Mouse (Mus musculus): ENCODE measurements around the gene Prrt3. TPM values are rescaled to one million over a fixed set of nuclear protein-coding genes. Genes with fewer than 3 reads are reported as not detected.

The Prrt3 gene
- total and polyA plus RNA-seq, 2 experiments from 2014 or later, result 18.4 to 39.3 TPM

- peak; percentile 75 for TF ChIP-seq CTCF (IDR thresholded peaks at IDR 0.05)
- no peaks in the 10 kb centered on the region for H3K4me1 ChIP-seq (ENCODE audit: insufficient read depth, low read length)
- H3K36me3 ChIP-seq (ENCODE audit: insufficient read depth, low read length), result no peaks in the 10 kb centered on the region
- WGBS, result 12% methylated on average over 9 of the region's 9 CpGs
- H3K4me2 ChIP-seq (ENCODE audit: low read depth, low read length, poor library complexity, severe bottlenecking), result peak overlapping the region; percentile 55
- peaks cover 13% of the 10 kb centered on the region for H3K27me3 ChIP-seq (ENCODE audit: insufficient read depth, low read length)
- H3K9me3 ChIP-seq (ENCODE audit: low read length), result no peaks in the 10 kb centered on the region
- ATAC-seq (ENCODE audit: low FRiP score), result peak; percentile 50; the same call in 1 of the 2 replicates
- H3K4me3 ChIP-seq (ENCODE audit: low read depth, low read length), result peak overlapping the region; percentile 35
- peak overlapping the region; percentile 30; the same call in 1 of the 2 replicates for H3K9ac ChIP-seq (replicated peaks; ENCODE audit: low read length, poor library complexity, severe bottlenecking)
- peak; percentile 80 for DNase-seq (ENCODE audit: low spot score)
- no peak overlapping the region for H3K27ac ChIP-seq (ENCODE audit: low read depth, low read length)
These were observed 32.7 kb downstream of the Prrt3 start for GRCm38 (mm10) chr6:113469021-113469420.

- WGBS, result 72% methylated on average over 3 of the region's 3 CpGs
- Histone ChIP-seq H3K9me3 (ENCODE audit: low read length) (no peaks in the 10 kb centered on the region), H3K4me1 (ENCODE audit: insufficient read depth, low read length) (no peaks in the 10 kb centered on the region), H3K27me3 (ENCODE audit: insufficient read depth, low read length) (peaks cover 13% of the 10 kb centered on the region), H3K4me2 (ENCODE audit: low read depth, low read length, poor library complexity, severe bottlenecking) (no peak overlapping the region), H3K27ac (ENCODE audit: low read depth, low read length) (no peak overlapping the region), H3K9ac (replicated peaks; ENCODE audit: low read length, poor library complexity, severe bottlenecking) (0 out of 2 replicates have a peak overlapping the region, but pooled peaks have one; percentile 30), H3K4me3 (ENCODE audit: low read depth, low read length) (no peak overlapping the region), H3K36me3 (ENCODE audit: insufficient read depth, low read length) (no peaks in the 10 kb centered on the region)
- TF ChIP-seq CTCF (IDR thresholded peaks at IDR 0.05), result no peak
- DNase-seq (ENCODE audit: low spot score) (no peak), ATAC-seq (ENCODE audit: low FRiP score) (no peak)
These were observed 33.2 kb downstream of the Prrt3 start for GRCm38 (mm10) chr6:113468512-113468911.

- Histone ChIP-seq H3K4me3 (ENCODE audit: low read depth, low read length) (no peak overlapping the region), H3K27ac (ENCODE audit: low read depth, low read length) (no peak overlapping the region), H3K9me3 (ENCODE audit: low read length) (no peaks in the 10 kb centered on the region), H3K36me3 (ENCODE audit: insufficient read depth, low read length) (no peaks in the 10 kb centered on the region), H3K4me2 (ENCODE audit: low read depth, low read length, poor library complexity, severe bottlenecking) (no peak overlapping the region), H3K9ac (replicated peaks; ENCODE audit: low read length, poor library complexity, severe bottlenecking) (no peak overlapping the region), H3K27me3 (ENCODE audit: insufficient read depth, low read length) (peaks cover 4% of the 10 kb centered on the region), H3K4me1 (ENCODE audit: insufficient read depth, low read length) (no peaks in the 10 kb centered on the region)
- TF ChIP-seq CTCF (IDR thresholded peaks at IDR 0.05), result peak; percentile 58
- DNase-seq (ENCODE audit: low spot score) (peak; percentile 77), ATAC-seq (ENCODE audit: low FRiP score) (peak; percentile 43; the same call in 1 of the 2 replicates)
- WGBS, result 58% methylated on average over 5 of the region's 5 CpGs
These were observed 36.1 kb downstream of the Prrt3 start for GRCm38 (mm10) chr6:113465602-113466001.

GRCm38 (mm10) chr6:113464040-113464439 lies 37.7 kb downstream of the Prrt3 start:
- no peaks in the 10 kb centered on the region for H3K4me1 ChIP-seq (ENCODE audit: insufficient read depth, low read length)
- no peaks in the 10 kb centered on the region for H3K36me3 ChIP-seq (ENCODE audit: insufficient read depth, low read length)
- H3K27me3 ChIP-seq (ENCODE audit: insufficient read depth, low read length), result no peaks in the 10 kb centered on the region
- H3K4me2 ChIP-seq (ENCODE audit: low read depth, low read length, poor library complexity, severe bottlenecking), result no peak overlapping the region
- H3K9ac ChIP-seq (replicated peaks; ENCODE audit: low read length, poor library complexity, severe bottlenecking), result no peak overlapping the region
- no peak for ATAC-seq (ENCODE audit: low FRiP score)
- no peaks in the 10 kb centered on the region for H3K9me3 ChIP-seq (ENCODE audit: low read length)
- H3K27ac ChIP-seq (ENCODE audit: low read depth, low read length), result no peak overlapping the region
- no peak for TF ChIP-seq CTCF (IDR thresholded peaks at IDR 0.05)
- no peak overlapping the region for H3K4me3 ChIP-seq (ENCODE audit: low read depth, low read length)
- DNase-seq (ENCODE audit: low spot score), result no peak
- 74% methylated on average over 7 of the region's 7 CpGs for WGBS

GRCm38 (mm10) chr6:113458635-113459034 lies 43.1 kb downstream of the Prrt3 start:
- H3K4me3 ChIP-seq (ENCODE audit: low read depth, low read length), result no peak overlapping the region
- TF ChIP-seq CTCF (IDR thresholded peaks at IDR 0.05), result no peak
- no peaks in the 10 kb centered on the region for H3K27me3 ChIP-seq (ENCODE audit: insufficient read depth, low read length)
- ATAC-seq (ENCODE audit: low FRiP score) (no peak), DNase-seq (ENCODE audit: low spot score) (no peak)
- WGBS, result 69% methylated on average over 10 of the region's 10 CpGs
- H3K9ac ChIP-seq (replicated peaks; ENCODE audit: low read length, poor library complexity, severe bottlenecking), result no peak overlapping the region
- no peak overlapping the region for H3K27ac ChIP-seq (ENCODE audit: low read depth, low read length)
- no peaks in the 10 kb centered on the region for H3K9me3 ChIP-seq (ENCODE audit: low read length)
- H3K36me3 ChIP-seq (ENCODE audit: insufficient read depth, low read length), result no peaks in the 10 kb centered on the region
- H3K4me1 ChIP-seq (ENCODE audit: insufficient read depth, low read length), result no peaks in the 10 kb centered on the region
- no peak overlapping the region for H3K4me2 ChIP-seq (ENCODE audit: low read depth, low read length, poor library complexity, severe bottlenecking)

GRCm38 (mm10) chr6:113457952-113458534 lies 43.7 kb downstream of the Prrt3 start, which contains the start of gene Il17re:
TSS of gene Il17re (plus strand) at chr6:113458484.
- H3K36me3 ChIP-seq (ENCODE audit: insufficient read depth, low read length), result no peaks in the 10 kb centered on the region
- no peak for ATAC-seq (ENCODE audit: low FRiP score)
- DNase-seq (ENCODE audit: low spot score), result no peak
- no peak within 1 kb of the TSS for H3K9ac ChIP-seq (replicated peaks; ENCODE audit: low read length, poor library complexity, severe bottlenecking)
- H3K4me1 ChIP-seq (ENCODE audit: insufficient read depth, low read length), result no peaks in the 10 kb centered on the region
- no peak within 1 kb of the TSS for H3K4me2 ChIP-seq (ENCODE audit: low read depth, low read length, poor library complexity, severe bottlenecking)
- H3K27ac ChIP-seq (ENCODE audit: low read depth, low read length), result no peak within 1 kb of the TSS
- no peaks in the 10 kb centered on the region for H3K27me3 ChIP-seq (ENCODE audit: insufficient read depth, low read length)
- TF ChIP-seq CTCF (IDR thresholded peaks at IDR 0.05), result no peak
- no peak within 1 kb of the TSS for H3K4me3 ChIP-seq (ENCODE audit: low read depth, low read length)
- no peaks in the 10 kb centered on the region for H3K9me3 ChIP-seq (ENCODE audit: low read length)
- 75% methylated on average over 10 of the region's 10 CpGs for WGBS
